Mouse (Mus musculus) intestine, embryonic 16.5 days (tissue): Measurements from ENCODE around the gene Tmcc1. TPM values are rescaled to one million over a fixed set of nuclear protein-coding genes. Genes with fewer than 3 reads are reported as not detected.
A peak's percentile ranks its signal among the peaks of the same experiment; 100 is the strongest.

Experiments
- ATAC-seq: fragments of 200-750 bp; cut with Nextera tagmentation; 2 replicates; pipeline ENCODE4 v1.8.0; 2017; ENCODE audit warnings: moderate TSS enrichment, moderate library complexity
- H3K27ac ChIP-seq: fragments of 300-500 bp; sonication (generic); 2 replicates; pipeline ENCODE4 v1.5.1; 2014; ENCODE audit warnings: mild to moderate bottlenecking, low read length
- H3K27me3 ChIP-seq: fragments of 300-500 bp; sonication (generic); replicated peaks from 2 replicates; pipeline ENCODE4 v1.6.1; 2014; ENCODE audit warnings: low read length, control low read depth, mixed read lengths; ENCODE audit not compliant: control insufficient read depth, insufficient read depth
- H3K36me3 ChIP-seq: fragments of 300-500 bp; sonication (generic); 2 replicates; pipeline ENCODE4 v1.6.1; 2014; ENCODE audit warnings: low read length, control low read depth; ENCODE audit not compliant: control insufficient read depth, insufficient read depth
- H3K4me1 ChIP-seq: fragments of 300-500 bp; sonication (generic); 2 replicates; pipeline ENCODE4 v1.6.1; 2014; ENCODE audit warnings: low read length, control low read depth, mixed read lengths; ENCODE audit not compliant: control insufficient read depth, insufficient read depth
- H3K4me2 ChIP-seq: fragments of 300-500 bp; sonication (generic); 2 replicates; pipeline ENCODE4 v1.6.1; 2014; ENCODE audit warnings: low read depth, low read length, control low read depth
- H3K4me3 ChIP-seq: fragments of 300-500 bp; sonication (generic); 2 replicates; pipeline ENCODE4 v1.5.1; 2014; ENCODE audit warnings: mild to moderate bottlenecking, low read length
- H3K9ac ChIP-seq: fragments of 300-500 bp; sonication (generic); 2 replicates; pipeline ENCODE4 v1.6.1; 2014; ENCODE audit warnings: low read depth, low read length
- H3K9me3 ChIP-seq: fragments of 300-500 bp; sonication (generic); 2 replicates; pipeline ENCODE4 v1.6.1; 2016; ENCODE audit warnings: low read length, control low read depth; ENCODE audit not compliant: control insufficient read depth
- WGBS: fragments of 180-500 bp; shearing (Covaris S2); extraction: QIAGEN DNeasy Blood & Tissue Kit; methylation state at CpG from one replicate; pipeline ENCODE4 v1.1.7; 2014; 5-methylcytosine and 5-hydroxymethylcytosine counted together
- polyA plus RNA-seq: library from polyadenylated mRNA; unstranded; fragments of >200 nt; fragmentation: Nextera tagmentation; extraction: Ambion mirVana; gene quantifications from 2 replicates; pipeline ENCODE4 v1.2.1, GENCODE M21; 2015

Tmcc1 gene
- polyA plus RNA-seq, 1 experiment from 2014 or later: 8.9 TPM

DNA sequence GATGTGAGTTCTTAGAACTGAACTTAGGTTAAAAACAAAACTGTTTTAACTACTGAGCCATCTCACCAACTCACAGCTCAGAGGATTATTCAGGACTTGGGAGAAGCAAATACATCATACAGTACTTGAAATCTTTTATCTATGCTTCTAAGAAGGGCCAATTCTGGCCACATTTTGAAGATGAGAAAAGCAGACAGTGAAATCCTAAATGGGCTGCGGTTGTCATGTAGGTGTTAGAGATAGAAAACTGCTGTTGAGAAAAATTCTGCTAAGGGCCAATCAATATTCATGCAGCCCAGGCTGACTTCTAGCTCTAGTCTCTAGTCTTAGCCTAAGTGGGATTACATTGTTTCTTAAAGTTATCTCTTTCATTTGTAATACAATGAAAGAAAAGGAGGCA, 26.9 kb downstream of the Tmcc1 start:
- H3K9ac ChIP-seq: no peak overlapping the region
- no peak overlapping the region for H3K27ac ChIP-seq
- no peaks in the 10 kb centered on the region for H3K27me3 ChIP-seq
- no peak for ATAC-seq
- no peak overlapping the region for H3K4me2 ChIP-seq
- H3K9me3 ChIP-seq: no peaks in the 10 kb centered on the region
- WGBS: 91% methylated on average over 1 of the region's 1 CpGs
- H3K36me3 ChIP-seq: no peaks in the 10 kb centered on the region
- H3K4me3 ChIP-seq: no peak overlapping the region
- no peaks in the 10 kb centered on the region for H3K4me1 ChIP-seq

DNA sequence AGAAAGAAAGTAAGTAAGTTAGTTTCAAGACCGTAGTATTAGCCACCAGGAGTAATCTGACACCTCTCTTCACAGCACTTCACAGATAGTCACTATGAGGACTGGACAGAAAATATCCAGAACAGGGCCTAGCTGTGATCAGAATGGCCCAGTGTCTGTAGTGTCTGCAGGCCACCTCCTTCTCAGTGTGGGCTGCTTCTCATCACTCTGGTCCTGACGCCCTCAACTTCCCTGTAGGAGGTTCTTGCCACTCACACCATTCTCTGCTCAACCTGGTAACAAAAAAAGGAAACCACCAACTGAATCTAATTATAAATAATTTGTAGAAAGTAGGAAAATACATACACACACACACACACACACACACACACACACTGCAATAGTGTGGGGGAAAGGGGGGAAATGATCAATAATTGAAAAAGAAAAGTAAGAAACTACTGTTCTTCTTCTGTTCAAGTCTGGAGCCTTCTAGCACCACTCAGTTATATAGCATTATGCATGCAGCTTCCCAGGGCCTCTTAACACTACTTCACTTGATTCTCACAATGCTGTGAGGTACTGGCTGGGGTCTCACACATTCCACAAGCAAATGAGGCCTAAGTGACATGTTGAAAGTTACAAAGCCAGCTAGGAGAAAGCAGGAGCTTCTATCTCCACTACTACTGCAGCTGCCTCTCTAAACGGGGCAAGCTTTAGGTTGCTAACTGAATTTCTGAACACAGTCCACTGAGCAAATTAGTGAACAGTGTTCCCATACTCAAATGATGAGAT, 38.2 kb downstream of the Tmcc1 start:
- WGBS: 53% methylated on average over 3 of the region's 3 CpGs
- no peak overlapping the region for H3K4me3 ChIP-seq
- H3K27ac ChIP-seq: no peak overlapping the region
- no peaks in the 10 kb centered on the region for H3K4me1 ChIP-seq
- H3K27me3 ChIP-seq: no peaks in the 10 kb centered on the region
- no peak overlapping the region for H3K4me2 ChIP-seq
- H3K36me3 ChIP-seq: no peaks in the 10 kb centered on the region; the same call in 1 of the 2 replicates
- H3K9ac ChIP-seq: no peak overlapping the region
- ATAC-seq: no peak
- H3K9me3 ChIP-seq: no peaks in the 10 kb centered on the region

DNA sequence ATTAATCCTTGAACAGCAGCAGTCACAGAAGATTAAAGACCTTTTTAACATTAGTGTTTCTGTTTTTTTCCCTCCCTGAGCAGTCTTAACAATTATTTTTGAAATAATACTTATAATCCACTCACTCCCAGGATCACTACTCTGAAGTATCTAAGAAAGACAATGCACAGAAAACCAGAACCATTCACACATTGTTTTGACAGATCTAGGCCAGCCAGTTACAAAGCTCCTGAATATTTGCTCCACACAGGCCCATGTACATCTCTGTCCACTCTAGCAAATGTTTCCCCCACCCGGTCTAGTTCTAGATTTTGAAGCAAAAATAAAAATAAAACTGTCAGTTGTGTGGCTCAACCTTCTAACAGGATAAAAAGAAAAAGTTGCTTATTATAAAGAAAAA, 45.9 kb downstream of the Tmcc1 start:
- no peaks in the 10 kb centered on the region for H3K9me3 ChIP-seq
- no peak overlapping the region for H3K9ac ChIP-seq
- H3K36me3 ChIP-seq: no peaks in the 10 kb centered on the region; the same call in 1 of the 2 replicates
- no peaks in the 10 kb centered on the region for H3K27me3 ChIP-seq
- ATAC-seq: no peak
- H3K4me2 ChIP-seq: no peak overlapping the region
- no peaks in the 10 kb centered on the region for H3K4me1 ChIP-seq
- no peak overlapping the region for H3K4me3 ChIP-seq
- WGBS: 83% methylated on average over 1 of the region's 1 CpGs
- no peak overlapping the region for H3K27ac ChIP-seq

DNA sequence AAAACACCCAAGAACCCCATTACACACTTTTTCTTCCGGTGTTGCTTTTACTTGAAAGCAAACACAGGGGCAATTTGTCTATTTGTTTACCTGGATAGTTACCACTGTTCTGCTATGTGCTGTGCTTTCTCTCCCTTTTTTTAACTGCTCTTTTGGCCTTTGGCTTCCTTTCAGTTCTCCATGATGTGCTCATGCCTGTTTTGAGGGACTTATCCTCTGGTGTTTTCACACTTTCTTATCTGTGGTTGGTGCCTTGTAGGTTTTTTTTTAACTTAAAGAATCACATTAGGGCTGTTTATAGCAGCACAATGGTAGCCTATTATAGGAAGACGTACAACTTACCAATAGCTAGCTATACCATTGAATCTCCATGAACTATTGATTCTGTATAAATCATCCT, 51.6 kb downstream of the Tmcc1 start:
- no peak overlapping the region for H3K4me2 ChIP-seq
- H3K9ac ChIP-seq: no peak overlapping the region
- H3K4me3 ChIP-seq: no peak overlapping the region
- H3K27ac ChIP-seq: no peak overlapping the region
- H3K4me1 ChIP-seq: no peaks in the 10 kb centered on the region
- H3K36me3 ChIP-seq: no peaks in the 10 kb centered on the region
- no peaks in the 10 kb centered on the region for H3K27me3 ChIP-seq
- no peaks in the 10 kb centered on the region for H3K9me3 ChIP-seq
- 52% methylated on average over 2 of the region's 2 CpGs for whole genome bisulfite sequencing
- no peak for ATAC-seq

DNA sequence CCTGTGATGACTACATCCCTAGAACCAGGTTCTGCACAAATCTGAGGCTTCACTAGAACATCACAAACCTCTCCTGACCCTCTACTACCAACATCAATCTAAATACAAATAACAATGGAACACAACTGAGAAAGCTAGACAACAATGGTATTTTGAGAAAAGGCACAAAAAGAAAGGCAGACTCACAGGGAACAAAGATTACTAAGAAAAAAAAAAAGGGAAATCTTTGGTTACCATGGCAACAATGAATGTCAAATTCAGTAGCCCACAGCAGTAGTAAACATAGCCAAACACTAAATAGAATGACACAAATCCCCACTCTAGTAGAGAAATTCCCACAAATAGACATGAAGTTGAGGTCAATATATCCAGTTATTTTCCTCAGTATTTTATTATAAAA, 52.5 kb downstream of the Tmcc1 start:
- no peak for ATAC-seq
- Histone ChIP-seq H3K27me3 (no peaks in the 10 kb centered on the region), H3K9ac (no peak overlapping the region), H3K9me3 (no peaks in the 10 kb centered on the region), H3K4me1 (no peaks in the 10 kb centered on the region), H3K36me3 (no peaks in the 10 kb centered on the region), H3K27ac (no peak overlapping the region), H3K4me2 (no peak overlapping the region), H3K4me3 (no peak overlapping the region)

DNA sequence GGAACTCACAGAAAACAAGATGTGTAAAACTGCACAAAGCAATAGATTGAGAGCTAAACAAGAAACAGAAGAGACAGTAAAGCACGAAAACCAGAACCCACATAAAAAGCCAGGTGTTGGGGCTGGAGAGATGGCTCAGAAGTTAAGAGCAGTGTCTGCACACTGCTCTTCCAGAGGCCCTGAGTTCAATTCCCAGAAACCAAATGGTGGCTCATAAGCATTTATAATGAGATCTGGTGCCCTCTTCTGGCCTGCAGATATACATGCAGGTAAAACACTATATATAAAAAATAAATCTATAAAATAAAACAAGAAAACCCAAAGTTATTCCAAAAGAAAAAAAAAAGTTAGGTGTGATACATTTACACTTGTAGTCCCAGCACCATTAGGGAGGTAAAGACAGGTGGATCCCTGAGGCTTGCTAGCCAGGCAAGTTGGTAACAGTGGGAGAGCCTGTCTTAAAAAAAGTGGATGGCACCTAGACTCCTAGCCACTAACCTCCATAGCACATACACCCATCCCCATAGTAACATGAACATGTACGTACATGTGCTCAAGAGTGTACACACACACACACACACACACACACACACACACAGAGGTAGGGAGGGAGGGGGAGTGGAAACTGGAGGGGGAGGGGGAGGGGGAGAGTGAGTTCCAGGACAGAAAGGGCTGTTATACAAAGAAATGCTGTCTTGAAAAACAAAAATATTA, 54.0 kb downstream of the Tmcc1 start:
- WGBS: 60% methylated on average over 2 of the region's 2 CpGs
- Histone ChIP-seq H3K9me3 (no peaks in the 10 kb centered on the region), H3K36me3 (no peaks in the 10 kb centered on the region), H3K4me3 (no peak overlapping the region), H3K4me1 (no peaks in the 10 kb centered on the region), H3K9ac (no peak overlapping the region), H3K27ac (no peak overlapping the region), H3K4me2 (no peak overlapping the region), H3K27me3 (no peaks in the 10 kb centered on the region)
- no peak for ATAC-seq

DNA sequence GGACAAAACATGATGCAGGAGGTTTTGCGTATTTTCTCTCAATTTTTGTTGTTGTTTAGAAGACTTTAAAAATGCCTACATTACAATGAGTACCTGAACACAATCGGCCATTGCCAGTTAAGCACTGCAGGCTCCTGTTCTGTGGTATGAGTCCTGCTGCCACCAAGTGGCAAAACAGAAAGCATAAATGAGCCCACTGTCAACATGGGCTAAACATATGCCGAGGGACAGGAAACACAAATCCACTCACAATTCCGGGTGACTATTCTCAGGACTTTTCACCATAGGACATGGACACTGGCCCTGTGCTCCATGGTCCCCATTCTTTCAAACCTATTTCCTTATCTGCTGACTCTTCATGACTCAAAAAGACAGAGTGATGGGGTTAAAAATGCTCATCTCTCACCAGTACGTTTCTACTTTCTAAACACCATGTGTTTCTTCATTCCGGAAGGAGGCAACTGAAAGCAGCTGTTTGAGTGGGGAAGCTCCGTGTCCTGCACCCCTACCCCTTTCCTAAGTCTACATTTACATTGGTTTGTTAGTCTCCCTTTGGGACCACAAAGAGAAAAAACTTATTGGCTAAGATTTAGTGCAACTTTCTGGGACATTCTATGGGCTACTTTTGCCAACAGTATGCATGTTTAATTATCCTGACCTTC, 57.2 kb downstream of the Tmcc1 start:
- Histone ChIP-seq H3K27me3 (no peaks in the 10 kb centered on the region), H3K36me3 (no peaks in the 10 kb centered on the region; the same call in 1 of the 2 replicates), H3K27ac (no peak overlapping the region), H3K9ac (no peak overlapping the region), H3K4me2 (0 out of 2 replicates have a peak overlapping the region, but pooled peaks have one; percentile 14), H3K9me3 (no peaks in the 10 kb centered on the region), H3K4me3 (no peak overlapping the region), H3K4me1 (no peaks in the 10 kb centered on the region)
- 50% methylated on average over 7 of the region's 7 CpGs for WGBS
- ATAC-seq: no peak

DNA sequence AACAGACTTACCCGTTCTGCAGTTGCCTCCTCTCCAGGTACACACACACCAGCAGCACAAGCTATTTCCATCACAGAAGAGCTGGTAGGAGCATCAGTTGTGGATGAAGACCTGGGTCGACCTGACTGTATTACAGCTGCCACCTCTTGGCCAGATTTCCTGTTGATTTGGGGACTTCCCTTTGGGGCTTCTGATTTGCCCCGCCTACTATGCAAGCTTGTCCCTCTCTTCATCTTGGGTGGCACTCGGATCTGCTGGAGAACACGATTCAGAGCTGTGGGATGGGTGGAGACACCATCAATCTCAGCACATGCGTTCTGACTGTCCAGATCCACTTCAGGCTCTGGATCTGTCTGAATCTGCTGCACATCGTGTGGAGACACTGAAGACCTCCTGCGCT, 59.5 kb downstream of the Tmcc1 start:
- 73% methylated on average over 8 of the region's 8 CpGs for WGBS
- no peak for ATAC-seq
- H3K36me3 ChIP-seq: no peaks in the 10 kb centered on the region; the same call in 1 of the 2 replicates
- no peak overlapping the region for H3K9ac ChIP-seq
- H3K4me1 ChIP-seq: no peaks in the 10 kb centered on the region
- no peak overlapping the region for H3K4me2 ChIP-seq
- no peak overlapping the region for H3K27ac ChIP-seq
- no peaks in the 10 kb centered on the region for H3K9me3 ChIP-seq
- no peaks in the 10 kb centered on the region for H3K27me3 ChIP-seq
- no peak overlapping the region for H3K4me3 ChIP-seq

DNA sequence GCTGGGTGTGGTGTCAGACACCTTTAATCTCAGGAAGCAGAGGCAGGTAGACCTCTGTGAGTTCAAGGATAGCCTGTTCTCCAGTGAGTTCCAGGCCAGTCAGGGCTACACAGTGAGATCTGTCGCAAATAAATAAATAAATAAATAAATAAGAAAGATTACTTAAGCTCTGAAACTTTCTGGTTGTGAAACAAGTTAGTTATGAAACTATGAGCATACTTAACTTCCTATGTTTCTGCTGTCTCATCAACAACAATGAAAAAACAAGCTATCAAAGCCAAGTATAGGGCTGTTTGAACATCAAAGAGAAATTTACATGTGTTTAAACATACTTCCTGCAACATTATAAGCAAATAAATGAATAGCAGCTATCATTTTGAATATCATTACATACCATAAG, 61.5 kb downstream of the Tmcc1 start:
- no peak overlapping the region for H3K9ac ChIP-seq
- 85% methylated on average over 1 of the region's 1 CpGs for WGBS
- H3K9me3 ChIP-seq: no peaks in the 10 kb centered on the region
- no peaks in the 10 kb centered on the region for H3K27me3 ChIP-seq
- no peak overlapping the region for H3K27ac ChIP-seq
- no peak overlapping the region for H3K4me3 ChIP-seq
- ATAC-seq: no peak
- H3K36me3 ChIP-seq: no peaks in the 10 kb centered on the region; the same call in 1 of the 2 replicates
- no peaks in the 10 kb centered on the region for H3K4me1 ChIP-seq
- no peak overlapping the region for H3K4me2 ChIP-seq
